In genomic region chr7:30220008-30220356, GRCm38 (mm10) we compare ENCODE assay signal across 7 mouse cellular contexts. TPM values are rescaled to one million over a fixed set of nuclear protein-coding genes. Genes with fewer than 3 reads are reported as not detected.
A peak's percentile ranks its signal among the peaks of the same experiment; 100 is the strongest.
DNase-seq lines count a peak whose midpoint lies in the region; ATAC-seq and TF ChIP-seq lines count a peak whose summit lies in the region.

No protein-coding gene starts in this region.

- ATAC-seq in common myeloid progenitor, adult 5-6 weeks (replicated peaks; ENCODE audit: low read depth, poor library complexity, severe bottlenecking): peak; percentile 55
- 0 out of 2 replicates have a peak, but pooled peaks have one; percentile 37 for ATAC-seq in intestine, embryonic 15.5 days

- no peak overlapping the region for H3K27ac ChIP-seq in ES-E14 (ENCODE audit: insufficient read depth, low read depth, low read length, poor library complexity, severe bottlenecking)
- no peak overlapping the region for H3K27ac ChIP-seq in intestine, embryonic 15.5 days

- peak overlapping the region; percentile 86 for H3K4me2 ChIP-seq in intestine, embryonic 15.5 days (replicated peaks)

- 17% methylated on average over 11 of the region's 11 CpGs for WGBS in intestine, embryonic 15.5 days

- no peaks in the 10 kb centered on the region for H3K9me3 ChIP-seq in ES-E14 (ENCODE audit: control insufficient read depth, insufficient read depth, low read depth, low read length)
- H3K9me3 ChIP-seq in intestine, embryonic 15.5 days: no peaks in the 10 kb centered on the region

- H3K36me3 ChIP-seq in ES-E14 (ENCODE audit: control insufficient read depth, insufficient read depth, low read length, poor library complexity, severe bottlenecking): peaks cover 7% of the 10 kb centered on the region
- H3K36me3 ChIP-seq in intestine, embryonic 15.5 days: peaks cover 10% of the 10 kb centered on the region; the same call in 1 of the 2 replicates

- in situ Hi-C loops in ES-E14 (cut with MboI; ENCODE audit: low sequenced_read_pairs in 2 of 2, unreplicated experiment in 2 of 2): no loop called here

- peak overlapping the region; percentile 61 to 65 for H3K4me3 ChIP-seq in ES-E14 (ENCODE audit: insufficient read depth in 1 of 2, low read depth in 1 of 2, low read length in 2 of 2, poor library complexity in 1 of 2, severe bottlenecking in 1 of 2)
- peak overlapping the region; percentile 41 for H3K4me3 ChIP-seq in intestine, embryonic 15.5 days (replicated peaks)

- no peaks in the 10 kb centered on the region for H3K27me3 ChIP-seq in intestine, embryonic 15.5 days (replicated peaks)

- DNase-seq in ES-E14 (ENCODE audit: low read depth, low spot score): no peak
- peak; percentile 40 for DNase-seq in lung, postnatal 36 days
- no peak for DNase-seq in adrenal gland, postnatal 36 days
- DNase-seq in layer of hippocampus, postnatal 36 days: no peak
- no peak for DNase-seq in cerebellum, adult 9-11 months

- H3K9ac ChIP-seq in ES-E14 (ENCODE audit: insufficient read depth, low read depth, low read length, poor library complexity, severe bottlenecking): peak overlapping the region; percentile 69; the same call in 1 of the 2 replicates
- peak overlapping the region; percentile 37; the same call in 1 of the 2 replicates for H3K9ac ChIP-seq in intestine, embryonic 15.5 days

- H3K4me1 ChIP-seq in ES-E14 (ENCODE audit: control insufficient read depth in 2 of 2, insufficient read depth in 2 of 2, low read length in 2 of 2, poor library complexity in 1 of 2): peaks cover 0 to 10% of the 10 kb centered on the region in 2 experiments; a peak in 1 of 4 replicates
- peaks cover 4% of the 10 kb centered on the region; the same call in 1 of the 2 replicates for H3K4me1 ChIP-seq in intestine, embryonic 15.5 days (replicated peaks)

TF ChIP-seq in ES-E14, 5 proteins besides CTCF, POLR2A, EP300 and RAD21:
- TF ChIP-seq MAFK (IDR thresholded peaks at IDR 0.05; ENCODE audit: insufficient read depth, low read depth, low read length): no peak
- no peak for TF ChIP-seq ZNF384 (IDR thresholded peaks at IDR 0.05; ENCODE audit: low read depth, low read length)
- TF ChIP-seq CHD2 (IDR thresholded peaks at IDR 0.05; ENCODE audit: low read depth, low read length): no peak
- TF ChIP-seq ZC3H11A (IDR thresholded peaks at IDR 0.05; ENCODE audit: borderline replicate concordance, low read depth, low read length): no peak
- TF ChIP-seq HCFC1 (IDR thresholded peaks at IDR 0.05; ENCODE audit: borderline replicate concordance, insufficient read depth, low read length): no peak
TF ChIP-seq in ES-E14: peak in this region for 0.

RNA-seq across cellular contexts. Expression of gene Polr2i, which starts 11.8 kb away (rescaled TPM):
- 209 and 309 TPM in 2 replicates for total RNA-seq in ES-E14 (2012; rRNA removed)
- total RNA-seq in common myeloid progenitor, adult 5-6 weeks (2017): 37.3 and 65.1 TPM in 2 replicates
- polyA plus RNA-seq in intestine, embryonic 15.5 days (2015; fragmentation: Nextera tagmentation; extraction: Ambion mirVana): 115 and 116 TPM in 2 replicates
- 10 to 100 TPM; 69.4 to 76.1 TPM for total RNA-seq in adrenal gland, postnatal 36 days (2021)
- 10 to 100 TPM; 53.1 to 65.2 TPM for total RNA-seq in layer of hippocampus, postnatal 36 days (2021)

RNA-seq across cellular contexts. Expression of gene Tbcb, which starts 12.1 kb away (rescaled TPM):
- total RNA-seq in ES-E14 (2012; rRNA removed): 158 and 173 TPM in 2 replicates
- total RNA-seq in common myeloid progenitor, adult 5-6 weeks (2017): 40.5 TPM in 2 replicates
- 136 and 148 TPM in 2 replicates for polyA plus RNA-seq in intestine, embryonic 15.5 days (2015; fragmentation: Nextera tagmentation; extraction: Ambion mirVana)
- 10 to 100 TPM; 98.7 to 99.8 TPM for total RNA-seq in adrenal gland, postnatal 36 days (2021)
- total RNA-seq in layer of hippocampus, postnatal 36 days (2021): 100 to 1,000 TPM; 118 to 127 TPM

RNA-seq across cellular contexts. Expression of gene Ovol3, which starts 15.5 kb away (rescaled TPM):
- not detected in 2 replicates for total RNA-seq in ES-E14 (2012; rRNA removed)
- not detected in 2 replicates for total RNA-seq in common myeloid progenitor, adult 5-6 weeks (2017)
- not detected in 2 replicates for polyA plus RNA-seq in intestine, embryonic 15.5 days (2015; fragmentation: Nextera tagmentation; extraction: Ambion mirVana)
- total RNA-seq in adrenal gland, postnatal 36 days (2021): not detected
- not detected for total RNA-seq in layer of hippocampus, postnatal 36 days (2021)

RNA-seq across cellular contexts. Expression of gene Capns1, which starts 21.4 kb away (rescaled TPM):
- 160 and 164 TPM in 2 replicates for total RNA-seq in ES-E14 (2012; rRNA removed)
- total RNA-seq in common myeloid progenitor, adult 5-6 weeks (2017): 116 and 136 TPM in 2 replicates
- 83.7 and 101 TPM in 2 replicates for polyA plus RNA-seq in intestine, embryonic 15.5 days (2015; fragmentation: Nextera tagmentation; extraction: Ambion mirVana)
- 100 to 1,000 TPM; 587 to 633 TPM for total RNA-seq in adrenal gland, postnatal 36 days (2021)
- 100 to 1,000 TPM; 207 to 234 TPM for total RNA-seq in layer of hippocampus, postnatal 36 days (2021)

RNA-seq across cellular contexts. Expression of gene Cox7a1, which starts 36.0 kb away (rescaled TPM):
- total RNA-seq in ES-E14 (2012; rRNA removed): 54.8 and 57.8 TPM in 2 replicates
- total RNA-seq in common myeloid progenitor, adult 5-6 weeks (2017): not detected in 2 replicates
- polyA plus RNA-seq in intestine, embryonic 15.5 days (2015; fragmentation: Nextera tagmentation; extraction: Ambion mirVana): 30.7 and 34.3 TPM in 2 replicates
- 100 to 1,000 TPM; 329 to 440 TPM for total RNA-seq in adrenal gland, postnatal 36 days (2021)
- 1 to 10 TPM; 3.7 to 5.0 TPM for total RNA-seq in layer of hippocampus, postnatal 36 days (2021)
